Mouse (Mus musculus) effector memory CD4-positive, alpha-beta T cell, adult 5 months (primary cell): ENCODE measurements around the gene Rbm10. TPM values are rescaled to one million over a fixed set of nuclear protein-coding genes. Genes with fewer than 3 reads are reported as not detected.

Experiments
- polyA plus RNA-seq: library from polyadenylated mRNA; unstranded; fragments of 100-300 nt; shearing (Covaris generic); gene quantifications from one replicate; pipeline ENCODE4 v1.2.1, GENCODE M21; 2017

Gene Rbm10
- polyA plus RNA-seq: 39.9 TPM

GRCm38 (mm10) chrX:20617176-20617902, at the start of gene Rbm10, which contains the start of gene Ndufb11:
Gene Rbm10 (plus strand): TSS chrX:20617503.
Gene Ndufb11 (minus strand): TSS chrX:20617619.

GRCm38 (mm10) chrX:20658026-20658652, 40.8 kb downstream of the Rbm10 start, which contains the start of gene Uba1:
Gene Uba1 (plus strand): TSS chrX:20658326.

GRCm38 (mm10) chrX:20687519-20688067, 70.3 kb downstream of the Rbm10 start, which contains the start of gene Cdk16:
Gene Cdk16 (plus strand): TSS chrX:20687954.

Other genes starting within 250 kb of the Rbm10 start
- 5.5 TPM for gene Jade3, start 191.8 kb upstream of the Rbm10 start, polyA plus RNA-seq
- gene Rgn, start 67.7 kb upstream of the Rbm10 start, polyA plus RNA-seq: not detected
- 141 TPM for gene Ndufb11, start 116 bp downstream of the Rbm10 start, polyA plus RNA-seq
- 167 TPM for gene Uba1, start 40.8 kb downstream of the Rbm10 start, polyA plus RNA-seq
- gene Cdk16, start 70.5 kb downstream of the Rbm10 start, polyA plus RNA-seq: 78.2 TPM
- gene Usp11, start 86.4 kb downstream of the Rbm10 start, polyA plus RNA-seq: 15.6 TPM
- 166 TPM for gene Araf, start 180.3 kb downstream of the Rbm10 start, polyA plus RNA-seq